Mouse (Mus musculus) embryonic facial prominence, embryonic 11.5 days (tissue): ENCODE data around the gene Dok5. TPM values are rescaled to one million over a fixed set of nuclear protein-coding genes. Genes with fewer than 3 reads are reported as not detected.

Experiments
- ATAC-seq: fragments of 200-750 bp; cut with Nextera tagmentation; replicated peaks from 2 replicates; pipeline ENCODE4 v1.8.0; 2017; ENCODE audit warnings: low read depth; ENCODE audit not compliant: insufficient number of reproducible peaks, low FRiP score, low TSS enrichment
- DNase-seq: peaks from one replicate; pipeline ENCODE4 v3.0.0-alpha.2; 2015; ENCODE audit warnings: low spot score
- H3K27ac ChIP-seq: fragments of 300-500 bp; sonication (generic); replicated peaks from 2 replicates; pipeline ENCODE4 v1.5.1; 2014; ENCODE audit warnings: mild to moderate bottlenecking, low read depth, low read length, control low read depth
- H3K27me3 ChIP-seq: fragments of 300-500 bp; sonication (generic); 2 replicates; pipeline ENCODE4 v1.6.1; 2014; ENCODE audit warnings: mild to moderate bottlenecking, low read length, moderate library complexity, mixed read lengths; ENCODE audit not compliant: control insufficient read depth, insufficient read depth
- H3K36me3 ChIP-seq: fragments of 300-500 bp; sonication (generic); replicated peaks from 2 replicates; pipeline ENCODE4 v1.6.1; 2014; ENCODE audit warnings: low read depth, mild to moderate bottlenecking, low read length, moderate library complexity, mixed read lengths; ENCODE audit not compliant: control insufficient read depth, insufficient read depth
- H3K4me1 ChIP-seq: fragments of 300-500 bp; sonication (generic); 2 replicates; pipeline ENCODE4 v1.6.1; 2014; ENCODE audit warnings: low read length, mixed read lengths; ENCODE audit not compliant: control insufficient read depth, insufficient read depth
- H3K4me2 ChIP-seq: fragments of 300-500 bp; sonication (generic); 2 replicates; pipeline ENCODE4 v1.6.1; 2014; ENCODE audit warnings: low read depth, mild to moderate bottlenecking, control low read depth, low read length, moderate library complexity
- H3K4me3 ChIP-seq: fragments of 300-500 bp; sonication (generic); 2 replicates; pipeline ENCODE4 v1.5.1; 2014; ENCODE audit warnings: low read depth, low read length, control low read depth
- H3K9ac ChIP-seq: fragments of 300-500 bp; sonication (generic); replicated peaks from 2 replicates; pipeline ENCODE4 v1.6.1; 2014; ENCODE audit warnings: mild to moderate bottlenecking, control low read depth, low read length
- H3K9me3 ChIP-seq: fragments of 300-500 bp; sonication (generic); replicated peaks from 2 replicates; pipeline ENCODE4 v1.6.1; 2016; ENCODE audit warnings: mild to moderate bottlenecking, low read length, inconsistent platforms, mixed read lengths; ENCODE audit not compliant: control insufficient read depth
- WGBS: fragments of 180-500 bp; shearing (Covaris S2); extraction: QIAGEN DNeasy Blood & Tissue Kit; methylation state at CpG from one replicate; pipeline ENCODE4 v1.1.7; 2014; 5-methylcytosine and 5-hydroxymethylcytosine counted together
- polyA plus RNA-seq: library from polyadenylated mRNA; unstranded; fragments of >200 nt; fragmentation: Nextera tagmentation; extraction: Ambion mirVana; gene quantifications from 2 replicates; pipeline ENCODE4 v1.2.1, GENCODE M21; 2014

Gene Dok5
- 10.1 and 12.6 TPM in 2 replicates for polyA plus RNA-seq

- Histone ChIP-seq H3K4me3 (peak within 1 kb of the TSS; percentile 40), H3K9me3 (no peaks in the 10 kb centered on the region), H3K9ac (peak within 1 kb of the TSS; percentile 60), H3K4me2 (peak within 1 kb of the TSS; percentile 96), H3K4me1 (no peaks in the 10 kb centered on the region), H3K27ac (no peak within 1 kb of the TSS), H3K36me3 (no peaks in the 10 kb centered on the region), H3K27me3 (no peaks in the 10 kb centered on the region)
- peak; percentile 87 for ATAC-seq
- 2% methylated on average over 52 of the region's 53 CpGs for WGBS
- peak; percentile 77 for DNase-seq
Measured at GRCm38 (mm10) chr2:170731632-170732561, at the start of gene Dok5. Dok5 (plus strand) TSS chr2:170731807.

GRCm38 (mm10) chr2:170683385-170683784 is 48.2 kb upstream of the Dok5 start:
- Histone ChIP-seq H3K4me1 (no peaks in the 10 kb centered on the region), H3K27ac (no peak overlapping the region), H3K4me2 (no peak overlapping the region), H3K27me3 (no peaks in the 10 kb centered on the region), H3K36me3 (no peaks in the 10 kb centered on the region), H3K4me3 (no peak overlapping the region), H3K9ac (no peak overlapping the region), H3K9me3 (no peaks in the 10 kb centered on the region)
- DNase-seq (peak; percentile 24), ATAC-seq (no peak)
- WGBS = 75% methylated on average over 2 of the region's 2 CpGs

- Histone ChIP-seq H3K4me1 (no peaks in the 10 kb centered on the region), H3K4me2 (no peak overlapping the region), H3K9ac (no peak overlapping the region), H3K27me3 (no peaks in the 10 kb centered on the region), H3K4me3 (no peak overlapping the region), H3K9me3 (no peaks in the 10 kb centered on the region), H3K27ac (no peak overlapping the region), H3K36me3 (no peaks in the 10 kb centered on the region)
- ATAC-seq (no peak), DNase-seq (no peak)
- 81% methylated on average over 23 of the region's 23 CpGs for WGBS
Measured at GRCm38 (mm10) chr2:170695071-170695936, 36.3 kb upstream of the Dok5 start.

- H3K9ac ChIP-seq = no peak overlapping the region
- WGBS = 72% methylated on average over 14 of the region's 14 CpGs
- no peaks in the 10 kb centered on the region for H3K4me1 ChIP-seq
- no peaks in the 10 kb centered on the region for H3K27me3 ChIP-seq
- no peaks in the 10 kb centered on the region for H3K9me3 ChIP-seq
- peak; percentile 10 for DNase-seq
- H3K36me3 ChIP-seq = no peaks in the 10 kb centered on the region
- H3K4me3 ChIP-seq = no peak overlapping the region
- H3K4me2 ChIP-seq = no peak overlapping the region
- no peak overlapping the region for H3K27ac ChIP-seq
- peak; percentile 62; the same call in 1 of the 2 replicates for ATAC-seq
Measured at GRCm38 (mm10) chr2:170695937-170696510, 35.6 kb upstream of the Dok5 start.

GRCm38 (mm10) chr2:170700471-170700870 is 31.1 kb upstream of the Dok5 start:
- Histone ChIP-seq H3K9ac (no peak overlapping the region), H3K4me3 (no peak overlapping the region), H3K4me1 (no peaks in the 10 kb centered on the region), H3K27ac (no peak overlapping the region), H3K36me3 (no peaks in the 10 kb centered on the region), H3K27me3 (no peaks in the 10 kb centered on the region), H3K9me3 (no peaks in the 10 kb centered on the region), H3K4me2 (no peak overlapping the region)
- no peak for DNase-seq
- ATAC-seq = no peak
- WGBS = 75% methylated on average over 4 of the region's 4 CpGs

GRCm38 (mm10) chr2:170706488-170706887 is 25.1 kb upstream of the Dok5 start:
- no peaks in the 10 kb centered on the region for H3K4me1 ChIP-seq
- H3K27ac ChIP-seq = no peak overlapping the region
- 84% methylated on average over 4 of the region's 4 CpGs for WGBS
- DNase-seq = no peak
- H3K4me3 ChIP-seq = no peak overlapping the region
- ATAC-seq = no peak
- no peaks in the 10 kb centered on the region for H3K36me3 ChIP-seq
- H3K9me3 ChIP-seq = no peaks in the 10 kb centered on the region
- H3K27me3 ChIP-seq = no peaks in the 10 kb centered on the region
- H3K4me2 ChIP-seq = no peak overlapping the region
- no peak overlapping the region for H3K9ac ChIP-seq

- 83% methylated on average over 3 of the region's 3 CpGs for WGBS
- no peak overlapping the region for H3K27ac ChIP-seq
- H3K27me3 ChIP-seq = no peaks in the 10 kb centered on the region
- no peak for ATAC-seq
- H3K9ac ChIP-seq = no peak overlapping the region
- no peaks in the 10 kb centered on the region for H3K4me1 ChIP-seq
- no peaks in the 10 kb centered on the region for H3K9me3 ChIP-seq
- no peaks in the 10 kb centered on the region for H3K36me3 ChIP-seq
- peak; percentile 24 for DNase-seq
- no peak overlapping the region for H3K4me3 ChIP-seq
- no peak overlapping the region for H3K4me2 ChIP-seq
Measured at GRCm38 (mm10) chr2:170707672-170708071, 23.9 kb upstream of the Dok5 start.
